Mouse (Mus musculus) kidney, adult 2 months (tissue): ENCODE data around the gene Cs. TPM values are rescaled to one million over a fixed set of nuclear protein-coding genes. Genes with fewer than 3 reads are reported as not detected.

Experiments used
- DNase-seq: peaks from one replicate; pipeline ENCODE4 v3.0.0; 2021
- H3K27ac ChIP-seq: fragments of 200-500 bp; 2 replicates; pipeline ENCODE4 v1.5.1; 2012; ENCODE audit warnings: low read depth, low read length, control low read depth, inconsistent platforms; ENCODE audit not compliant: insufficient read depth
- H3K27me3 ChIP-seq: fragments of 200-500 bp; replicated peaks from 2 replicates; pipeline ENCODE4 v1.6.1; 2012; ENCODE audit warnings: mild to moderate bottlenecking, moderate library complexity, low read length, inconsistent platforms; ENCODE audit not compliant: control insufficient read depth, insufficient read depth
- H3K36me3 ChIP-seq: fragments of 200-500 bp; 2 replicates; pipeline ENCODE4 v1.6.1; 2012; ENCODE audit warnings: mild to moderate bottlenecking, moderate library complexity, low read length, inconsistent platforms; ENCODE audit not compliant: control insufficient read depth, insufficient read depth
- H3K4me1 ChIP-seq: fragments of 200-500 bp; 2 replicates; pipeline ENCODE4 v1.6.1; 2011; ENCODE audit warnings: low read length; ENCODE audit not compliant: control insufficient read depth, insufficient read depth
- H3K4me3 ChIP-seq: fragments of 200-500 bp; 2 replicates; pipeline ENCODE4 v1.5.1; 2011; ENCODE audit warnings: mild to moderate bottlenecking, low read depth, low read length, control low read depth; ENCODE audit not compliant: insufficient read depth
- CTCF ChIP-seq: fragments of 200-500 bp; conservative IDR thresholded peaks from 2 replicates; pipeline ENCODE4 v1.5.1; 2011; ENCODE audit warnings: low read depth, mild to moderate bottlenecking, control low read depth, low read length, moderate library complexity, mixed read lengths; ENCODE audit not compliant: insufficient read depth, insufficient read length
- POLR2A ChIP-seq: fragments of 200-500 bp; IDR thresholded peaks from one replicate; pipeline ENCODE4 v1.6.1; 2011; ENCODE audit warnings: low read depth, low read length, control low read depth
- WGBS: fragments of 180-500 bp; shearing (Covaris S2); methylation state at CpG from one replicate; pipeline ENCODE4 v1.1.7; 2018; 5-methylcytosine and 5-hydroxymethylcytosine counted together
- polyA plus RNA-seq: library from polyadenylated mRNA; depleted of rRNA; stranded (reverse); fragments of >200 nt; gene quantifications from 2 replicates; pipeline ENCODE4 v1.2.3, GENCODE M21; 2012

The Cs gene
- polyA plus RNA-seq, 1 experiment: 273 TPM

DNA sequence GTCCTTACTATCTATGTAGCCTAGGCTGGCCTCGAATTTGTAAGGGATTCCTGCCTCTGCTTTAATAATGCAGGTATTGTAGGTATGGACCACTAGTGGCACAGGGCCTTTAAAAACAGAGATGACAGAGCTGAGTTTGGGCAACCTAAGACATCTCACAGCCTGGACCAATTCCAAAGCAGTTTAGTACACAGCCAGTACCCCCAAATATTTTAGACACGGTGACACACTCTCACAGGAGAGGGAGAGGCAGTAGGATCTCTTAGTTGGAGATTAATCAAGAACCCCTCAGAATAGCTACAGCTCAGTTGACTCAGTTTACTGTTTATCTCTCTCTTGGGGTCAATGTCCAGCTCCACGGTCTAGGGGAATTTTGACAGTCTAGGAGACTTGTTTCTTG is 35.2 kb upstream of the Cs start:
- no peaks in the 10 kb centered on the region for H3K36me3 ChIP-seq
- H3K27me3 ChIP-seq: no peaks in the 10 kb centered on the region
- 29% methylated on average over 3 of the region's 3 CpGs for WGBS
- DNase-seq: peak; percentile 9
- H3K4me1 ChIP-seq: peaks cover 8% of the 10 kb centered on the region; the same call in 1 of the 2 replicates
- no peak for TF ChIP-seq POLR2A
- no peak for TF ChIP-seq CTCF
- peak overlapping the region; percentile 82 for H3K4me3 ChIP-seq
- H3K27ac ChIP-seq: peak overlapping the region; percentile 96

DNA sequence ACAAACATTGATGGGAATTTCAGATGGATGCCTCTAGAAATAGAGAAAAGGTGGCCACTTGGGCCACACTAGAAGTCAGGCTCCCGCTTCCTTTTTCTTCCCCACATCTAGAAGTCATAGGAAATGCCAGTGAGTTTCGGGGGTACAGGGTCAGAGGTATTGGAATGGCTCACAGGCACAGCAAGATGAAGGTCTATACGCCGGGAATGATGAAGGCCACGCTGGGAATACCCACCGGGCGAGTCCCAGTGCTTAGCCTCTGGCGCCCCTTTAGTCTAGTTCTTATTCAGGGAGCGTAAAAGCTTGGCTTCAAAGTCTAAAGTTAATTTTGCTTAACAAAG is 34.8 kb upstream of the Cs start:
- Histone ChIP-seq H3K27ac (peak overlapping the region; percentile 96), H3K36me3 (no peaks in the 10 kb centered on the region), H3K4me3 (peak overlapping the region; percentile 82), H3K4me1 (peaks cover 8% of the 10 kb centered on the region; the same call in 1 of the 2 replicates), H3K27me3 (no peaks in the 10 kb centered on the region)
- WGBS: 0% methylated on average over 9 of the region's 9 CpGs
- DNase-seq: no peak
- TF ChIP-seq POLR2A (no peak), CTCF (no peak)

DNA sequence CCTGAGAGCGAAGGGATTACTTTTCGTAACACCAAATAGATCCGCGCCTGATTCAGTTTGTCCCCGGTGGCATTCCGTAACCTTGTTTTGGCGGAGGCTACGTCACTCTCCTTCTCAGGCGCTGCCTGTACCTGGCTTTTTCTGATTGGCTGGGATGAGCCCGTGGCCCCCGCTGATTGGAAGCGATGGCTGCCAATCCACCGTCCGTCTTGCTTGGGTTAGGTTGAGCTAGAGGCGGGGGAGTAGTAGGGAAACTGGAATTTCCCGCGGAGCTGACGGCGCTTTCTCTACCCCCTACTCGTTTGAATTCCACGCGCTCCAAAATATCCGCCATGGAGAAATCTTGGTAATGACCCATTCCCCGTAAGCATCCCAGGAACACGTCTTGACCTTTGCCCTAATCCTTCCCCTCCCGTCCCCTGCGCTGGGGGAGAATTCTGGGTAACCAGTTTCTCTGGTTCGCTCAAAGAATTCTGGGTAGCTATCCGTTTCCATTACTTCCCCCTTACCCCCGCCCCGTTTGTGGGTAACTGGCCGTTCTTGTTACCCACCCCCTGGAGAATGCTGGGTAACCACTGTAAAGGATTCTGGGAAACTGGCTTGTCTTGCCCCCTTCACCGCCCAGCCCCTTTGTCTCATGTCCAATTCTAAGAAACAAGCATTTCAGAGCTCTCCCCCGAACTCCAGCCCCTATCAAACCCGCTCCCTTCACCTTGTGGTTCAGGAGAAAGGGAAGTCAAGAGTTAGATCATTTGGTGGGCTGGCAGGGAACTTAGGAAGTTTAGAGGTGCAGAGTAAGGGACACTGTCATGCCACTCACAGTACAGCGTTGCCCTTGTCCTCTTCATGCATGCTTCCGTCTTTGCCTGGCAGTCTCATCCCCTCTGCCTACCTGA is 34.2 kb upstream of the Cs start, which contains the start of gene Pan2:
TSS of gene Pan2 (plus strand) at position 210 of the 896 bp plus-strand sequence.
- peak; percentile 22 for TF ChIP-seq POLR2A
- TF ChIP-seq CTCF: no peak
- under 1% methylated on average over 37 of the region's 37 CpGs for WGBS
- Histone ChIP-seq H3K4me3 (peak within 1 kb of the TSS; percentile 82), H3K36me3 (no peaks in the 10 kb centered on the region), H3K4me1 (peaks cover 8% of the 10 kb centered on the region; the same call in 1 of the 2 replicates), H3K27me3 (no peaks in the 10 kb centered on the region), H3K27ac (peak within 1 kb of the TSS; percentile 99)
- peak; percentile 100 for DNase-seq

DNA sequence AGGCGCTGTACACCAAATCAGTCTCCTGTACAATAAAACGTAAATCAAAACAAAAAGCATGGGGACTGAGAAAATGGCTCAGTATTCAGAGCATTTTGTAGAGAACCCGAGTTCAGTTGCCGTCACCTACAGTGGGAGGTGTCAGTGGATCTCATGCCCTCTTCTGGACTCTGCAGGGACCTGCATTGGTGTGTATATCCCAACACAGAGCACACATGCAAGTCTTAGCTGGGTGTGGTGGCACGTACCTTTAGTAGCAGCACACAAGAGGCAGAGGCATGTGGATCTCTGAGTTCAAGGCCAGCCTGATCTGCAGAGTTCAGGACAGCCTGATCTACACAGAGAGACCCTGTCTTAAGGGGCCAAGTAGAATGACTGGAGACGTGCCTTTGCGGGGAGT is 27.9 kb upstream of the Cs start:
- DNase-seq: no peak
- H3K4me1 ChIP-seq: no peaks in the 10 kb centered on the region
- 90% methylated on average over 7 of the region's 7 CpGs for WGBS
- no peak overlapping the region for H3K27ac ChIP-seq
- no peak overlapping the region for H3K4me3 ChIP-seq
- TF ChIP-seq CTCF: no peak
- no peak for TF ChIP-seq POLR2A
- H3K27me3 ChIP-seq: no peaks in the 10 kb centered on the region
- peaks cover 2% of the 10 kb centered on the region; the same call in 1 of the 2 replicates for H3K36me3 ChIP-seq

DNA sequence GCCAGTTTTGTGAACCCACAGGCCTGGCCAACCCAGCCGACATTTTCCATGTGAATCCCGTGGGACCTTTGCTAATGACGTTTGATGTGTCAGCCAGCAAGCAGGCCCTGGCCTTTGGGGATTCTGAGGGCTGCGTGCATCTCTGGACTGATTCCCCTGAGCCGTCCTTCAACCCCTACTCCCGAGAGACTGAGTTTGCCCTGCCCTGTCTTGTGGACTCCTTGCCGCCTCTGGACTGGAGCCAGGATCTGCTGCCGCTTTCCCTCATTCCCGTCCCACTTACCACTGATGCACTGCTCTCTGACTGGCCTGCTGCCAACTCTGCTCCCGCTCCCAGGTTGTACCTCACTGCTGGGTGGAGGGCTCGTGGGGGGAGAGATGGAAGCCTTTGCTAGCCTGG is 27.4 kb upstream of the Cs start:
- DNase-seq: peak; percentile 43
- 51% methylated on average over 11 of the region's 11 CpGs for WGBS
- TF ChIP-seq CTCF (no peak), POLR2A (no peak)
- Histone ChIP-seq H3K27ac (no peak overlapping the region), H3K27me3 (no peaks in the 10 kb centered on the region), H3K4me1 (no peaks in the 10 kb centered on the region), H3K4me3 (no peak overlapping the region), H3K36me3 (peaks cover 2% of the 10 kb centered on the region; the same call in 1 of the 2 replicates)

DNA sequence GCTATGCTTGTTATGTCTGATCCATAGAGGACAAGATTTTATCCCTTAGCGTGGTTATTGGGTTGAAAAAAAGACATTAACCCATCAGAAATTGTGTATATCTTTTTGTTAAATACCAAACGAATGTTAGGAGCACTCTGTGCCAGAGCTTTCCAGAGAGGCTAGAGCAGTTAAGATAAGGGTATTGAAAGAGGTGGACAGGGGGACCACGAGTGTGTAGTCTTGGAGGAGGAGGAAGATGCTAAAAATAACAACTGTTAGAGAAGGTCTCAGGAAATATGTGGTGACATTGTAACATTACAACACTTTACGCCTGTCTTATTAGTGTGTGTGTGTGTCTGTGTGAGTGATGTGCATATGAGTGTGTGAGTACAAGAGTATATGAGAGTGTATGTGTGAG is 26.6 kb upstream of the Cs start:
- H3K4me1 ChIP-seq: no peaks in the 10 kb centered on the region
- no peaks in the 10 kb centered on the region for H3K27me3 ChIP-seq
- H3K36me3 ChIP-seq: peaks cover 2% of the 10 kb centered on the region; the same call in 1 of the 2 replicates
- DNase-seq: no peak
- no peak for TF ChIP-seq POLR2A
- TF ChIP-seq CTCF: no peak
- H3K4me3 ChIP-seq: no peak overlapping the region
- WGBS: 80% methylated on average over 4 of the region's 4 CpGs
- no peak overlapping the region for H3K27ac ChIP-seq

DNA sequence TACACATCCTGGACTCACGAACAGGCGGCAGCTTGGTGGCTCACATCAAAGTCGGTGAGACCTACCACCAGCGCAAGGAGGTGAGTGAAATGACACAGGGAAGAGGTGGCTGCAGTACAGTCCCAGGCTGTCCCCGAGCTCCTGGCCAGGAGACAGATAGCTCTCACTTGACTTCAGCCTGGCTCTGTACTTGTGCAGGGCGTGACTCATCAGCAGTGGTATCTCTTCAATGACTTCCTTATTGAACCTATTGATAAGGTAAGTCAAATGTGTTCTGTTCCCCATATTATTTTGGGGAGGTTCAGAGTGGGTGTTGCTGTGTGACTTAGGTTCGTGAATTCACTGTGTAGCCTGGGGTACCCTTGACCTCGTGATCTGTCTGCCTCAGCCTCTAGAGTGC is 22.0 kb upstream of the Cs start:
- Histone ChIP-seq H3K4me3 (no peak overlapping the region), H3K27ac (no peak overlapping the region), H3K36me3 (peaks cover 4% of the 10 kb centered on the region), H3K27me3 (no peaks in the 10 kb centered on the region), H3K4me1 (no peaks in the 10 kb centered on the region)
- DNase-seq: no peak
- TF ChIP-seq CTCF (no peak), POLR2A (no peak)
- WGBS: 93% methylated on average over 8 of the region's 8 CpGs
